Mouse (Mus musculus): ENCODE results near the gene Fam189a1. TPM values are rescaled to one million over a fixed set of nuclear protein-coding genes. Genes with fewer than 3 reads are reported as not detected.

The Fam189a1 gene
- total and polyA plus RNA-seq, 3 experiments, result 0.10 TPM; not detected in 2

- Histone ChIP-seq H3K79me2 (replicated peaks; ENCODE audit: control insufficient read depth, extremely low read depth, insufficient read depth, poor library complexity, severe bottlenecking) (no peaks in the 10 kb centered on the region), H3K4me3 (replicated peaks in 1 of 3; ENCODE audit: low read depth in 2 of 3, low read length in 2 of 3, poor library complexity in 1 of 3) (no peak overlapping the region), H3K4me2 (ENCODE audit: insufficient read depth, low read depth, poor library complexity, severe bottlenecking) (no peak overlapping the region), H3K27me3 (replicated peaks) (peaks cover 52% of the 10 kb centered on the region), H3K36me3 (replicated peaks in 1 of 2; ENCODE audit: control insufficient read depth in 1 of 2, insufficient read depth in 1 of 2, low read length in 1 of 2) (no peaks in the 10 kb centered on the region), H3K9me3 (replicated peaks; ENCODE audit: low read length) (no peaks in the 10 kb centered on the region), H3K27ac (ENCODE audit: insufficient read depth, low read depth) (no peak overlapping the region), H3K9ac (ENCODE audit: insufficient read depth, low read depth) (no peak overlapping the region), H3K4me1 (ENCODE audit: control insufficient read depth in 1 of 2, insufficient read depth in 2 of 2) (no peaks in the 10 kb centered on the region)
- no peak for DNase-seq (ENCODE audit: extremely low read depth)
- in situ Hi-C loops (cut with MboI; ENCODE audit: low pct_ligation_motif_present, low pct_unique_long_range_greater_than_20kb, low sequenced_read_pairs), result loop anchor here (10.0 to 25.0 kb wide), 4 partner anchors 164 to 989 kb away; partner anchors contain the start of gene Trpm1
- dilution Hi-C loops (cut with MboI; ENCODE audit: extremely low pct_ligation_motif_present, extremely low pct_unique_long_range_greater_than_20kb, low sequenced_read_pairs), result no loop called here
- no peak for TF ChIP-seq CHD2 (IDR thresholded peaks at IDR 0.05; ENCODE audit: low read length)
- TF ChIP-seq BHLHE40 (IDR thresholded peaks at IDR 0.05; ENCODE audit: low read depth, low read length), result no peak
- TF ChIP-seq MYC (IDR thresholded peaks at IDR 0.05; ENCODE audit: low read depth, low read length), result no peak
- no peak for TF ChIP-seq E2F4 (IDR thresholded peaks at IDR 0.05; ENCODE audit: insufficient replicate concordance, low read depth, low read length)
- TF ChIP-seq TCF12 (IDR thresholded peaks at IDR 0.05; ENCODE audit: low read depth, low read length), result no peak
- no peak for TF ChIP-seq TBP (conservative IDR thresholded peaks at IDR 0.05; ENCODE audit: low read depth, low read length)
- no peak for TF ChIP-seq ELF1 (IDR thresholded peaks at IDR 0.05; ENCODE audit: low read depth, low read length)
- no peak for TF ChIP-seq POLR2A (IDR thresholded peaks at IDR 0.05; ENCODE audit: low read depth, low read length)
- no peak for TF ChIP-seq MXI1 (IDR thresholded peaks at IDR 0.05; ENCODE audit: low read depth, low read length)
- TF ChIP-seq ETS1 (conservative IDR thresholded peaks at IDR 0.05; ENCODE audit: low read depth, low read length), result no peak
- TF ChIP-seq SIN3A (IDR thresholded peaks at IDR 0.05; ENCODE audit: low read length), result no peak
- no peak for TF ChIP-seq SMC3 (IDR thresholded peaks at IDR 0.05; ENCODE audit: low read depth, low read length)
- TF ChIP-seq NRF1 (IDR thresholded peaks at IDR 0.05; ENCODE audit: low read depth, low read length), result no peak
- TF ChIP-seq RAD21 (IDR thresholded peaks at IDR 0.05; ENCODE audit: low read depth, low read length), result no peak
- TF ChIP-seq ZNF384 (IDR thresholded peaks at IDR 0.05; ENCODE audit: low read depth, low read length), result no peak
- no peak for TF ChIP-seq USF2 (conservative IDR thresholded peaks at IDR 0.05; ENCODE audit: low read depth, low read length)
- TF ChIP-seq JUN (IDR thresholded peaks at IDR 0.05; ENCODE audit: insufficient read depth, low read depth, low read length), result no peak
- no peak for TF ChIP-seq HCFC1 (IDR thresholded peaks at IDR 0.05; ENCODE audit: low read depth, low read length)
Observed at GRCm38 (mm10) chr7:64725967-64726695, 430.2 kb downstream of the Fam189a1 start.

DNA sequence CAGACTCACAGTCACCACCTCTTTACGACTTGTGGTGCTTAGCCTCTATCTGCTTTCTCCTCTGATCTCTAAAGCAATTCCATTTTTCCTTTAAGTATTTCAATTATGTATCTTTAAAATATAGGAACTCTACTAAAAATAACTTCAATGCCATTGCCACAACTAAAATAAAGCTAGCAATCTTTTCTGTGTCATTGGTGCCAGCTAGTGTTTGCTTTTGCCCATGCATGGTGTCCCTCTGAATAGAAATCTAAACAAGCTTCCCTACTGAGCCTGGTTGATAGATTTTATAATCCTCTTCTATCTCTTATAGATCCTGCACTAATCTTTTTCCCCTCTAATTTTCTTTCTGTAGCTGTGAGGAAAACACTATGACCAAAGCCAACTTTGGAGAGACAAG, 432.0 kb downstream of the Fam189a1 start:
- no peak for DNase-seq (ENCODE audit: extremely low read depth)
- TF ChIP-seq IRF4 (IDR thresholded peaks at IDR 0.05; ENCODE audit: low read depth, low read length), result no peak
- no peak for TF ChIP-seq RCOR1 (conservative IDR thresholded peaks at IDR 0.05; ENCODE audit: low read depth, low read length)
- no peak for TF ChIP-seq KAT2A (IDR thresholded peaks at IDR 0.05; ENCODE audit: insufficient replicate concordance, low read length)
- no peak for TF ChIP-seq SIN3A (IDR thresholded peaks at IDR 0.05; ENCODE audit: low read length)
- TF ChIP-seq MAX (IDR thresholded peaks at IDR 0.05; ENCODE audit: low read length), result no peak
- no peak for TF ChIP-seq PAX5 (IDR thresholded peaks at IDR 0.05; ENCODE audit: low read length)
- no peak for TF ChIP-seq MEF2A (IDR thresholded peaks at IDR 0.05; ENCODE audit: borderline replicate concordance, low read depth, low read length)
- TF ChIP-seq NRF1 (IDR thresholded peaks at IDR 0.05; ENCODE audit: low read depth, low read length), result no peak
- TF ChIP-seq JUND (conservative IDR thresholded peaks at IDR 0.05; ENCODE audit: low read depth, low read length), result no peak
- TF ChIP-seq CHD1 (IDR thresholded peaks at IDR 0.05; ENCODE audit: low read depth, low read length), result no peak
- TF ChIP-seq HCFC1 (IDR thresholded peaks at IDR 0.05; ENCODE audit: low read depth, low read length), result no peak
- no peak for TF ChIP-seq ZNF384 (IDR thresholded peaks at IDR 0.05; ENCODE audit: low read depth, low read length)
- TF ChIP-seq E2F4 (IDR thresholded peaks at IDR 0.05; ENCODE audit: insufficient replicate concordance, low read depth, low read length), result no peak
- TF ChIP-seq TCF12 (IDR thresholded peaks at IDR 0.05; ENCODE audit: low read depth, low read length), result no peak
- no peak for TF ChIP-seq CHD2 (IDR thresholded peaks at IDR 0.05; ENCODE audit: low read length)
- TF ChIP-seq RAD21 (IDR thresholded peaks at IDR 0.05; ENCODE audit: low read depth, low read length), result no peak
- TF ChIP-seq UBTF (IDR thresholded peaks at IDR 0.05; ENCODE audit: low read depth, low read length), result no peak
- no peak for TF ChIP-seq ELF1 (IDR thresholded peaks at IDR 0.05; ENCODE audit: low read depth, low read length)
- TF ChIP-seq POLR2AphosphoS2 (IDR thresholded peaks at IDR 0.05; ENCODE audit: low read depth, low read length), result no peak
- Histone ChIP-seq H3K4me1 (ENCODE audit: control insufficient read depth in 1 of 2, insufficient read depth in 2 of 2) (no peaks in the 10 kb centered on the region), H3K9me3 (replicated peaks; ENCODE audit: low read length) (no peaks in the 10 kb centered on the region), H3K4me2 (ENCODE audit: insufficient read depth, low read depth, poor library complexity, severe bottlenecking) (no peak overlapping the region), H3K9ac (ENCODE audit: insufficient read depth, low read depth) (no peak overlapping the region), H3K79me2 (replicated peaks; ENCODE audit: control insufficient read depth, extremely low read depth, insufficient read depth, poor library complexity, severe bottlenecking) (no peaks in the 10 kb centered on the region), H3K36me3 (replicated peaks in 1 of 2; ENCODE audit: control insufficient read depth in 1 of 2, insufficient read depth in 1 of 2, low read length in 1 of 2) (no peaks in the 10 kb centered on the region), H3K27me3 (replicated peaks) (peaks cover 62% of the 10 kb centered on the region), H3K27ac (ENCODE audit: insufficient read depth, low read depth) (no peak overlapping the region), H3K4me3 (replicated peaks in 1 of 3; ENCODE audit: low read depth in 2 of 3, low read length in 2 of 3, poor library complexity in 1 of 3) (no peak overlapping the region)
- dilution Hi-C loops (cut with MboI; ENCODE audit: extremely low pct_ligation_motif_present, extremely low pct_unique_long_range_greater_than_20kb, low sequenced_read_pairs) (no loop called here), in situ Hi-C loops (cut with MboI; ENCODE audit: low pct_ligation_motif_present, low pct_unique_long_range_greater_than_20kb, low sequenced_read_pairs) (loop anchor here (10.0 kb wide), 1 partner anchor 300 kb away; no protein-coding TSS in a partner anchor)
